Mouse (Mus musculus): ENCODE data around the gene Zdhhc22.

Gene Zdhhc22

DNA sequence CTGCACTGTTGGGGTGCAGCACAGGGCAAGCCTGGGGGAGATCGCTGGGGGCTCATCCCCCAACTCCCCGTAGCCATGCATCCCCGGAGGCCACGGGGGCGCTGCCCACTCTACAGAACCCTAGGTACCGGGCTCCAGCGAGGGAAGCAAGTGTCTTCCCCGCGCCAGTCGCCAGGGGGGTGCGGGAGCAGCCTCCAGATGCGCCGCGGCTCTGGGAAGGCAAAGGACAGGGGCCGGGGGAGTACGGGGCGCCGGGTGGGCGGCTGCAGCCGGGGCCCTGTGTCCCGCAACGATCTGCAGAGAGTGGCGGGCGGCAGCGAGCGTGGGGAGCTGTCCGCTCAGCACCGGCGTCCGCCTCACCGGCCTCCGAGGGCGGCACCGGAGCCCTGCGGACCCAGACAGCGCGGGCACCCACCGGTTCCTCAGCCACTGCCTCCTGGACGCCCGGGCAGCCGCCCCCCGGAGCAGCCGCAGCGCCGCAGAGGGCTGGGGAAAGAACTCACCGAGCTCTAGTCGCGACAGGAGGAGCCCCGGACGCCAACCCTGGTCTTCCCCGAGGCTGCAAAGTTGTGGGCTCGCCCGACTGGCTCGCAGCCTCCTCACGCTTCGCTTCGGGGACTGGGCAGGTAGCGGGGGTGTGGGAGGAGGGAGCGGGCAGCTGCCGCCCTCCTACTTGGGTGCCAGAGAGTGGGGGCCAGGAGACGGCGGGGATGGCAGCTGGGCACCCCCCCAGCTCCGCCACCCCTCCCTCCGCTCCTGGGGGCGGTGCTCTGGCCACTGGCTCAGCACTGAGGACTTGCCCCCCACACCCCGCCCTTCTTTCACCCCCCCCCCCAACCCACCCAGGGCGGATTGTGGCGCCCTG, at the start of gene Zdhhc22:
Gene Zdhhc22, minus strand, starts transcription at position 541 of the 865 bp plus-strand sequence.
- DNase-seq (ENCODE audit: low spot score in 2 of 2) = peak in 1 of 2 experiments; percentile 67

DNA sequence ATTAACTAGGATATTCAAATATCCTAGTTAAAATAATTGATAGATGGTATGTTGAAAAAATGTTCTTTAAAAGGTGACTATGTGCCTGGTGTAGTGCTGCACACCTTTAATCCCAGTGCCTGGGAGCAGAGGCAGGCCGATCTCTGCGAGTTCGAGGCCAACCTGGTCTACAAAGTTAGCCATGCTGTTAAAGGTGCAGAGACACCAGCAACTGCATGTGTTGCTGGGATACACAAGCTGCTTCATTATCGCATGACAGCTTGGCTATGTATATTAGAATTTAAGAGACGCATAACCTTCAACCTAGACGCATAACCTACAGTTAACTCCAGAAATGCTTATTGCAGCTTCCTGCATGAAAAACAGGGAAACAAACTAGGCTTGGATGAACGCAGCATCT, 46.4 kb upstream of the Zdhhc22 start:
- DNase-seq (ENCODE audit: low spot score in 2 of 2) = no peak

DNA sequence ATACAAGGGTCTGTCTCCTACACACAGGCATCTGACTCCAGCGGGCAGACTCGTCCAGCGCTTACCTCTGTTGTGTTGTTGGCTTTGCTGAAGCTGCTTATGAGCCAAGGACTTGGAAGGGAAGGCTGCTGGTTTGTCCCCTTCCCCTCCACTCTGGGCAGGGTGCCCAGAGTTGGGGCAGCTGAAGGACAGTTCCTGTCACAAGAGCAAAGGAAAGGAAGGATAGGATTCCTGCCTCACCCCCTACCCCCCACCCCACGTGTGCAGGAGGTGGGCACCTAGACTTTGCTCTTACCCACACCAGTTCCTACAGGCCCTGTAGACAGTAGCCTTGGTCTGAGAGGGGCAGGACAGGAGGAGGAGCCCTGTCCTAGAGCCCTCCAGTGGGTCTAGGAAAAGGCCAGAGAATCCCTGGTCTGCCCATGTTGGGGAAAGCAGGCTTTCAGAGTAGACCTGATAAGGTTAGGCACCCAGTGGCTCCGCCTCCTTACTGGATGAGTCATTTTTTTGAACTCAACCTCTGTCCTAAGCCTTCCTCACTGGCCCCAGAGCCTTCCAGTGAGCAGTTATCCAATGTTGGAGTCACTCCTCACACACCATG, 41.0 kb upstream of the Zdhhc22 start:
- no peak for DNase-seq (ENCODE audit: low spot score in 2 of 2)

DNA sequence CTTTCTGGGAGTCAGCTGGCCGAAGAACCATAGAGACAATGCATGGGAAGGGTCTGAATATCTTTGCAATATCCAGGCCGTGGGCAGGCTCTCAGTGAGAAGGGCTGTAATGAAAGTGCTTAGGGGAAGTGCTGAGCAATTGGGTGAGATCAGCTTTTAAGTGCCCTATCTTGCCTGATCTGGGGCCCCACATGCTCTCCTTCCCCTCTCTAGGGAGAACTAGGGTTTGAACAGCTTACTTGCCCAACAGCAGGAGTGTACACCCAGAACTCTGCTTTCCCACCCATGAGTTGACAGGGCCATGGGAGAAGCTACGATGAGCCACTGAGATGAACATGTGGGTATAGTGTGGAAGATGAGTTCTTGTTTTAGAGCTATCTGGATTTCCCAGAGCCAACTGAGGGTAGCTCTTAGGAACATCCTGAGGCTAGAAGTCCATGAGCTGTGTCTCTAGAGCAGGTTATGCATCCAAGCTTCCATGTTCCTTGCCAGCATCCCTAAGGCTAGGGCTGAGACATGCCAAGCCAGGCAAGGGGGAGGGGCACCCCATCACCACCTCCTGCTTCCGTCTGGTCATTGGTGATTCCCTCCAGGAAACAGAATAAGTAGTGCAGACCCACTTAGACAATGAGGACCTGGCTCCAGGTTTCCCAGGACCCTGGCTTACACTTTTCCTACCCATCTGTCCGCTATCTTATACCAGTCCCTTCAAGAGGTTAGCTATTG, 39.2 kb upstream of the Zdhhc22 start:
- no peak for DNase-seq (ENCODE audit: low spot score in 2 of 2)

DNA sequence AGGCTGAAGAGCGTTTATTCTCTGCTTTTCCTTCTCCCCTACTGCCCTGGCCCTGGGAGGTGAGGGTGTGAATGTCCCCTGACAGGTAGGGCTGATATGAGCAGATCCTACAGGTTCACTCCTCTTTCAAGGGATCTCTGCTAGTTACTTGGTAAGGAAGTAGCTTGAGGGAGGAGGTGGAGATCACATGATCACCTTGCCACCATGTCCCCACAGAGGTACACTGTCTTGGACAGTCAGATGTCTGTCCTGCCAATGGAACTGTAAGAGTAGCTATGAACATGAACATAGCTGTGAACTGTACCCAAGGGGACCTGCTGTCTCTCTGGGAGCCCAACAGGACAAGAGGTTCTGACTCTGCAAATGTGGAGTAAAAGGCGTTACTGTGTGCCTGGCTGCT, 37.8 kb upstream of the Zdhhc22 start:
- DNase-seq (ENCODE audit: low spot score in 2 of 2) = no peak

DNA sequence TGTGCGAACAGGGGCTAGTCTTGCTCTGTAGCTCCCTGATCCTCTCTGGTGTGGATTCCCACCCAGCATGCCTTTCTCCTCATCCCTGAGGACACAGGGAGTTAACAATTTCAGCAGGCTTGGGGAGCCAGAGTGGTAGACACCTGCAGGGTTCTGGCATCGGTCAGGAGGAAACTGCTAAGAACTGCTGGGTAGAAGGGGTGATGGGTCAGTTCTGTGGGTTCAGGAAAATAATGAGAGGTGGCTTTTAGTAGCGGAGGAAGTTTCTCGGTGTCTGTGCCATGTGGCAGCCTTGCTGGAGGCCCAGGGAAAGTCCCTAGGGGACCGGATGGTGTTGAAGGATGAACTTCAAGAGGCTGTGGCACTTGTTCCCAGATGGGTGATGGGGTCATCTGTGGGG, 37.2 kb upstream of the Zdhhc22 start:
- no peak for DNase-seq (ENCODE audit: low spot score in 2 of 2)

DNA sequence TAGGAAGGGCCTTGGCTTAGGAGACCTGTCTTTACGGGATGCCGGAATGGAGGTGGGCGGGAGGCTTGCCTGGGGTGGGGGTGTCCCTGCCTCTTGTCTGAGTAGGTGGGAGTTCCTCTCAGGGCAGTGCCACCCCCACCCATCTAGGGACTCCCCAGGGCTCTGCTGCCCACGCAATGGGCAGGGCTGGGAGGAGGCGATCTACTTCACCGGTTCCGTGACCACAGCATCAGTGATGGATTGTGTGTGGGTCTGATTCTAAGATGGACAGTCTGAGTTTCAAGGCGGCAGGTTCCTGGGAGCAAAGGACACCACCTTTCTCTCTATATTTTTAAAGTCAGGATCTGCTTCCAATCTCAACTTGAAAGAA, 36.6 kb upstream of the Zdhhc22 start:
- no peak for DNase-seq (ENCODE audit: low spot score in 2 of 2)

DNA sequence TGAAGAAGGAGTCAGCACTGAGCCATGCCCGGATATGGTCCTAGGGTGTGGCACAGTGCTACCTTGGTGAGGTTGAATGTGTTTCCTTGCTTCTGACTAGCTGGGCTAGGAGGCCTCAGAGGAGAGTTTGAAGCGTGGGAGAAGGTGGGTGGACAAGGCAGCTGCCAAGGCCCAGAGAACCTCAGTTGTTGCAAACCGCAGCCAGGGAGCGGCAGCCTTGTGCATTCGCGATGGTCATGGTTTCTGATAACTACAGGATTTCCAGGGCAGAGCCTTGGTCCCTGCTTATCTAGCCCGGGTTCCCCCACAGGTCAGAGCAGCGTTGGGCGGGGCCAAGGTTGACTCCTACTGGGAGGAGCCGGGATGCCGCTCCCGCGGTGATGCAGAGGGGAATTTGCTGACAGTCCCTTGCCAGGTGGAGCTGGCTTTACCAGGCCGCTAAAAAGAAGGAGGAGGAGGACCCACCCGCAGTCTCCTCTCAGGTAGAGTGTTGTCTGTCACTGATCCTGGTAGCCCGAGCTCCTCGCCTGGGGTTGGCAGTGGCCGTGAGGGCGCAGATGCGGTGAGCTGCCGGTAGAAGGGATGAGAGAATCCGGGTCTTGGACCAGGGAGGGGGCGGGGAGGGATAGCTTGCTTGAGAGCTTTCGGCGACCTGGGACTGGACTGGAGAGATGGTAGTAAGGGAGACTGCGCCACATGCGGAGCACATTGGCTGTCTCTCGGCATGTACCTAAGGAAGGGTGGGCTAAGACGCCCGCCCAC, 36.1 kb upstream of the Zdhhc22 start:
- no peak for DNase-seq (ENCODE audit: low spot score in 2 of 2)

DNA sequence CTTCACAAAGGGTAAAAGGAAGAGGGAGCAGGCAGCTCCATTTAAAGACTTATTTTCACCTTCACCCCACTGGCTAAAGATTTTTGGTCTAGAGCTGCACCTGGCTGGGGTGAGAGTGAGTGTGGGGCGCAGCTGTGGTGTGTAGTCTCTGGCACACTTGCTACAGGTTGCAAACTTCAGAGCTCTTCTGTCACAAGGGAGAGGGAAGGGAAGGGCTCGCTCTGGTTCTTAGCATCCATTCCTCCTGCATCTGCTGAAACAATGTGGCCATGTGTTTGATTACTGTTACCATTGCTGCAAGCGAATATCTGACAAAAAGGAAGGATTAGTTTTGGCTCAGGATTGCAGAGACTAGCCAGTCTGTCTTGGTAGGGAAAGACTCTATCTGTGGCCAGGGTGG, 33.2 kb upstream of the Zdhhc22 start:
- DNase-seq (ENCODE audit: low spot score in 2 of 2) = no peak

DNA sequence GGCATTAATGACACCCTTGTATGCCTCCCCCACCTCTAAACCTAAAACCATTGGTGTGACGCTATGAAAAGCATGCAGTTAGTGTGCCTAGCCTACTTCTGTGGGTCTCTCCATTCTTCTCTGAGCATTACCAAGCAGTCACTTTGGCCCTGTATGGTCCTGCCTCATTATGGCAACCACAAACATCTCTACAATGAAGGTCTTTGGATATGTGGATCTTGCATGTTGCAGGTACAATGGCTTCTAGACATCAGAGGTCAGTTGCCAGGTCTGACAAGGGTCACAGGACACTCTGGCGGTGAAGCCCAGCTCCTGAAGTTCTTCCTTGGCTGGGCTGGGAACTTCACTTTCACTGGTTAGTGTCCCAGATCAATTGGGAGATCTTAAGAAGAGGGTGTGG, 31.8 kb upstream of the Zdhhc22 start:
- DNase-seq (ENCODE audit: low spot score in 2 of 2) = no peak

DNA sequence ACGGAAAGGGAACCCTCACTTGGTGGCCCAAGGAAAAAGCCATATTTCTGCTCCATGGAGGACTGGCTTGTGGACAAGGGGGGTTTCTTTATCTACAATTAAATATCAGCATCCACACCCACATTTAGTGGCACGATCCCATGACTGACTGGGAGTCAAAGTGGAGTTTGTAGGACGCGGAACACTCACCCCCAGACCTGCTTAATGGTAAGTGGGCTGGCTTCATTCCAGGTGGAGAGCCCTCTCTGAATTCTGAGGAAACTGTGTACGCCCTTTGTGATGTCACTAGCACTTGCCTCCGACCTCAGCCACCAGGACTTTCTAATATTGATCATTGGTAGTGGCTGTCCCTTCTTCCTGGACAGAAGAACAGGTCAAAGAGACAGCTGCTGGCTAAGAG, 30.8 kb upstream of the Zdhhc22 start, which contains the start of gene Tmem63c:
Gene Tmem63c, plus strand, starts transcription at position 301 of the 400 bp plus-strand sequence.
- DNase-seq (ENCODE audit: low spot score in 2 of 2) = no peak

DNA sequence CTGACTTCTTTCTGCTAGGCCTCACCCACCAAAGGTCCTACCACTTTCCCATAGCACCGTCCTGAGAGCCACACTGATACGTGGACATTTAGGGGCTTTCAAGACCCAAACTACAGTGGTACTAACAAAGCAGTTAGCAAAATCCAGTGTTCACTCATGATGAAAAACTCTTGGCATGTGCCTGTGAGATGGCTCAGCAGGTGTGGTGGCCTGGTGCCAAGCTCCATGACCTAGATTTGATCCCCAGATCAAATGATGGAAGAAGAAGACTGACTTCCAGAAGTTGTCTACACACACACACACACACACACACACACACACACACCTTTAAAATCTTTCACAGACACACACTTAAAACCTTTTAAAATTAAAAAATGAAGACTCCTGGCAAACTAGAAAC, 28.5 kb upstream of the Zdhhc22 start:
- no peak for DNase-seq (ENCODE audit: low spot score in 2 of 2)

DNA sequence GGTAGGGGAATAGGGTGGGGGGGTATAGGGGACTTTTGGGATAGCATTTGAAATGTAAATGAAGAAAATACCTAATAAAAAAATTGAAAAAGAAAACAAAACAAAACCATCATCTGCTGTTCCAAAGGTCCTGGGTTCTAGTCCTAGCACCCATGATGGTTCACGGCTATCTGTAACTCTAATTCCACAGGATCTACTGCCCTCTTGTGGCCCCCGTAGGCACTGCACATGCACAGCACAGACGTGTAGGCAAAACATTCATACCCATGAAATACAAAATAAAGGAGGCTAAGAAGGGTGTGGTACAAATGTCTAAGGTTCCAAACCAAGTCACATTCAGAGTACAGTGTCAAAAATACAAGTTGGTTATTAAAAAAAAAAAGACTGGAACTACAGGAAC, 26.8 kb upstream of the Zdhhc22 start:
- DNase-seq (ENCODE audit: low spot score in 2 of 2) = peak; percentile 29 to 71

DNA sequence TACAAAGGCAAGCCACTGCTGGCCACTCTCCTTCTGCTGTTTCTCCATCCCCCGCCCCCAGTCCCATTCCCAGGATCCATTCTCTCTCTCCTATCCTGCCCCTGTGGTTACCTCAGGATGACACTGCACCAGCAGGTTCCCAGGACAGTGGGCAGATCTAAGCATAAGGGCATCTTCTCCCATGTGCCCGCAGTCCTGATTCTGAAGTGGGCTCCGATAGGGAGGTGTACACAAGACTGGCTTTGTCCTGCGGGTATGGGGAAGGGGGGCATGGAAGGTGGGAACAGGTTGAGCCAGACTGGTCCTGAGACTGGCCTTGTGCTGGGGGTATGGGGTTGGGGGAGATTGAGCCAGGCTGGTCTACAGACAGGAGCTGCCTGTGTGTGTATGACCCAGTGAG, 14.4 kb upstream of the Zdhhc22 start:
- DNase-seq (ENCODE audit: low spot score in 2 of 2) = no peak

DNA sequence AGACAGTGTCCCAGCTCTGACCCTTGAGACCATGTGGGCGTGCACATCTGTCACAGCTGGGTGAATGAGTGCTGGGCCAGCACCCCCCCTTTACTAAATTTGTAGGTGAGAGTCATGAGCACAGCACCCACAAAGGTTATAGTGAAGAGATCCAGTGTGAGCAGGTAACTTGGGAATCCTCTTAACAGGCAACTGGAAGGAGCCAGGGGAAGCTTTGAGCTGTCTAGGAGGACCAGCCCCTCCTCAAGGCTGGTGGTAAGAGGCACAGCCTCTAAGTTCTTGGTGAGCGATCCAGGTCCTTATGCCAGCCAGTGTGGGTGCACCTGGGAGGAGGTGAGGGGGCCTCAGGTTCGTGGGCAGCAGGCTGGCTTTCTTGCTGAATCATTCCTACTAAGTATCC, 13.4 kb upstream of the Zdhhc22 start:
- DNase-seq (ENCODE audit: low spot score in 2 of 2) = no peak

DNA sequence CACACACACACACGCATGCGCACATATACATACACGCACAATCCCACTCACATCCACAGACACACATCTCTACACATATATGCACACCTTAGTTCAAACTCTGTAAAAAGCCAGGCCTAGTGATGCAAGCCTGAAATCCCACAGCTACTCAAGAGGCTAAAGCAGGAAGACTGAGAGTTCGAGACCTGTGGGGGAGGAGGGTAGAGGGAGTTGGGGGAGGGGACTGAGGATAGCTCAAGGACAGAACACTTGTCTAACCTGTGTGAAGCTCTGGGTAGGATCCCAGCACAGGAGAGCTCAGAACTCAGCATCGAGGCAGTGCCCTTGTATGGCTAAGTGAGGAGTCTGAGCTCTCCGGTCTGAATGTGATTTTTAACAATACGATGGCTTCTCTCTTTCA, 12.6 kb upstream of the Zdhhc22 start:
- DNase-seq (ENCODE audit: low spot score in 2 of 2) = no peak

DNA sequence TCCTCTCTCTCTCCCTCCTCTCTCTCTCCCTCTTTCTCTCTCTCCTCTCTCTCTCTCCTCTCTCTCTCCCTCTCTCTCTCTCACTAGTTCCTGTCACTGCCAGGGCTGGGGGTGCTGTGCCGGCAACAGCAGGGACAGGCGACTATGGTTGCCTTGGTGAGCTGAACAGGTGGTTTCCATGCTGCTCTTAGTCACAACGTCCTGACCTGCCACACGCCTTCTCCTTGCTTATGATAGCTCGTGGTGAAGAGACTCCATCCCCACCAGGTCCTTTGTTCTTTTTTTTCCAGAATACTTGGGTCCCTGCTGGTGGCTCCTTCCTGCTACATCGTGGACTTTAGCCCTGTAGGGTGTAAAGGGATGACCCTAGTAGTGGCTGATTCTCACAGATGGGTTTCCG, 12.0 kb upstream of the Zdhhc22 start:
- DNase-seq (ENCODE audit: low spot score in 2 of 2) = no peak

DNA sequence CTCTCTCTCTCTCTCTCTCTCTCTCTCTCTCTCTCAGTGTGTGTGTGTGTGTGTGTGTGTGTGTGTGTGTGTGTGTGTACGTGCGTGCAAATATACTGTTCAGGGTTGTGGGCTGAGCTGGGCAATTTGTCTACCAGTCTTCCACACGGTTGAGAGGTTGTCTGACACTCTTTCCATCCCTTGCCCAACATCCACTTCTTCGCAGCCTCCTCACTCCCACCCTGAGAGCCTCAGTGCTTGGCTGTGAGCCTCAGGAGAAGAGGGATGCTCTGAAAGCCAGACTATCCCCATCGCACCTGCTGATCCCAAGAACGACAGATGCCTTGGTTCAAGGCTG, 10.6 kb upstream of the Zdhhc22 start:
- no peak for DNase-seq (ENCODE audit: low spot score in 2 of 2)

DNA sequence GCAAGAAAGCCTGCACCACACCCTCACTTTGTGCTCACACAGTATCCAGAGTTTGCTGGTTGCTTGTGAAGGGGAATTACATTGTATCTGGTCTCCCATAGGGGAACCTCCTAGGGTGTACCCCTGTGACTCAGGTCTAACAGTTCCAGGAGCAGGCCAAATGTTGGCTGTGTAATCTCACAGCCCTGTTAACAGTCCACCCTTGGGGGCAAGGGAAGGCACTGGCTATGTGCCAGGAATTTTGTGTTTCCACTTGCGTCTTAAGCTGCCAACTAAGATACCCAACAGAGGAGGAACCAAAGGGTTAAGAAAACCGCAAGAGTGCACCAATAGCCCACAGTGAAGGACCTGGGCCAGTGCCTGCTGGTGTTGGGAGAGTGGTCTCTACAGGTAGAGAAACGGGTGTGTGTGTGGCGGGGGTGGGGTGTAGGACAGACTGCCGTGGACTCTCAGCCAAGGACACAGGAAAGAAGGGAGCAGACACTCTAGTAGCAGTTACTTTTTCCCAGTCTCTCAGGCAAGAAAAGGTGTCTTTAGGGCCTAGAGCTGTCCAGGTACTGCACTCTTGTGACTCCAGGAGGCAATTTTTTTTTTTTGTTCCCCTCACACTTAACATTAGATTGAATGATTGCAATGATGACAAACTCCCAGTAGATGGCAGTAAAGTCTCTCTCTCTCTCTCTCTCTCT, 10.1 kb upstream of the Zdhhc22 start:
- DNase-seq (ENCODE audit: low spot score in 2 of 2) = no peak

DNA sequence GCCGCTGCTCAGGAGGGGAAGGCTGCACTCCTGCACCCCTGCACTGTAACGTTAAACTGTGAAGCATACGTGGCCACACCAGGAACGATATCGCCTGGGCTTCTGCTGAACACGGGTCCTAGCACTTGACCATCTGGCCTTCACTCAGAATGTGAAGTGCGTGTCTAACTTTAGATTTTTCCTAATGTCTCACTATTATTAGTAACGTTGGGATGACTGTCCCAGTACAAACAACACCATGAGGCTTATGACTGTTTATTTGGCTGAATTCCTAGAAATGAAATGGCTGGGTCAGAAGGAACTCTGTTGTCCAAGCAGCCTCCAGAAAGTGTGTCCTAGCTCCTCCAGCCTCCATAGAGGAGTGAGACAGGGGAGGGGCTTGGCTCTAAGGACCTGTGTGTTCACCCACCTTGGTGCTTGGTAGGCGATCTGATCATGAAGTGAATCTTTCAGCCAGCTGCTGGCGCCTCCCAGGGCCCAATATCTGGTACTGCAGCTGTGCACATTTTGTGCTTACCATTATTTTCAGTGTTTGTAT, 9.1 kb upstream of the Zdhhc22 start:
- no peak for DNase-seq (ENCODE audit: low spot score in 2 of 2)

DNA sequence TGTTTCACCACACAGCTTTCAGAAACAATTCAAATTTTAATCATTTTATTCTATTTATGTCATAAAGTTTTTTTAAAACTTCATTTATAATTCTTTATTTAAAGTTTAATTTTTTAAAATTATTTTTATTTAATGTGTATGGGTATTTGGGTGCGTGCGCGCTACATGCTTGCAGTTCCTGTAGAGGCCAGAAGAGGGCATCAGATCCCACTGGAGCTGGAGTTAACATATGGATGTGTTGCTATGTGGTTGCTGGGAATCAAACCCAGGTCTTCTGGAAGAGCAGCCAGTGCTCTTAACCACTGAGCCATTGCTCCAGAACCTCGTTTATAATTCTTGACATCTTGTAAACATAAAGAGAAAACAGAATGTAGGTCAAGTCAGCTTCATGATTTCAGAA, 8.5 kb upstream of the Zdhhc22 start:
- DNase-seq (ENCODE audit: low spot score in 2 of 2) = no peak
